8 mouse cellular contexts compared by ENCODE assay signal in the genomic region with DNA sequence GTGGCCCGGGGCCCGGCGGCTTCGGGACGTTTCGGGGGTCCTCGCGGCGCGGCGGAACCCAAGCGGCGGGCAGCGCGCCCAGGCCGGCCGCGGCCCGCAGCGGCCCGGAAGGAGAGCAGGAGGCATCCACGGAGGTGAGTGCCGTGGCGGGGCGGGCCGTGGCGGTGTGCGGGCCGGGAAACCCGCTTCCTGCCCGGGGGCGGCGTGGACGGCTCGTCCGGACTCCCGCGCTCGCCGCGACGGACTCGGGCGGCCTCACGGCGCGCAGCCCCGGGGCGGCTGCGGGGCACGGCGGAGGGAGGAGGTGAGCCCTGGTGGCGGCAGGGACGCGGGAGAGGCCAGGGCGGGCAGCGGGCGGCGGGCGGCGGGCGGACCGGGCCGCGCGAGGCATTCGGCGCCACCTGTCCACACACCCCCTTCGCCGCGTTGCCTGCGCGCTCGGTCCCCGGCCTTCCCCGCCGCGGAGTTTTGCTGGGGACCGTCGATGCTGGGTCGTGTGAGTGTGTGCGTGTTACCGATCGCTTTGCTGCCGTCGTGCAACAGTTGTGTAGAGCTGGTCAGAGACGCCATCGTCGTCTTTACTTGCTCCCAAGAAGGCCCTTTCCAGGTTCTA. TPM values are rescaled to one million over a fixed set of nuclear protein-coding genes. Genes with fewer than 3 reads are reported as not detected.
DNase-seq lines count a peak whose midpoint lies in the region; ATAC-seq and TF ChIP-seq lines count a peak whose summit lies in the region.

No protein-coding gene starts in this region.

- TF ChIP-seq CTCF in olfactory bulb, adult 2 months (IDR thresholded peaks at IDR 0.05; ENCODE audit: insufficient read depth, low read depth, low read length), result no peak

- H3K9ac ChIP-seq in lung, embryonic 16.5 days (ENCODE audit: low read length), result peak overlapping the region; percentile 71
- peak overlapping the region; percentile 62 for H3K9ac ChIP-seq in intestine, embryonic 15.5 days

- under 1% methylated on average over 64 of the region's 89 CpGs for WGBS in lung, embryonic 16.5 days
- under 1% methylated on average over 71 of the region's 89 CpGs for WGBS in intestine, embryonic 15.5 days
- WGBS in olfactory bulb, adult 2 months, result 3% methylated on average over 89 of the region's 89 CpGs

- H3K4me3 ChIP-seq in lung, embryonic 16.5 days (ENCODE audit: low read length), result peak overlapping the region; percentile 59
- H3K4me3 ChIP-seq in intestine, embryonic 15.5 days (replicated peaks), result peak overlapping the region; percentile 62
- peak overlapping the region; percentile 37 for H3K4me3 ChIP-seq in olfactory bulb, adult 2 months (ENCODE audit: insufficient read depth, low read depth, low read length)

- no peak overlapping the region for H3K27ac ChIP-seq in lung, embryonic 16.5 days (ENCODE audit: low read length)
- peak overlapping the region; percentile 65 for H3K27ac ChIP-seq in intestine, embryonic 15.5 days
- no peak overlapping the region for H3K27ac ChIP-seq in olfactory bulb, adult 2 months (ENCODE audit: insufficient read depth, low read depth, low read length)

- intact Hi-C loops in left cerebral cortex, postnatal 14 days (cut with DNase I), result loop anchor here (10.0 kb wide), 1 partner anchor 171 kb away; a partner anchor contains a TSS

- peak overlapping the region; percentile 82 for H3K4me2 ChIP-seq in lung, embryonic 16.5 days (ENCODE audit: low read depth, low read length)
- peak overlapping the region; percentile 78 for H3K4me2 ChIP-seq in intestine, embryonic 15.5 days (replicated peaks)

- H3K9me3 ChIP-seq in lung, embryonic 16.5 days (ENCODE audit: control insufficient read depth, low read length), result no peaks in the 10 kb centered on the region
- no peaks in the 10 kb centered on the region for H3K9me3 ChIP-seq in intestine, embryonic 15.5 days

- DNase-seq in cerebellum, postnatal 36 days, result no peak
- no peak for DNase-seq in lung, adult 18-20 months
- DNase-seq in left cerebral cortex, postnatal 14 days (ENCODE audit: low spot score in 2 of 2), result no peak
- no peak for DNase-seq in right cerebral cortex, adult 18-20 months

- no peaks in the 10 kb centered on the region for H3K36me3 ChIP-seq in lung, embryonic 16.5 days (ENCODE audit: control insufficient read depth, insufficient read depth, low read length)
- H3K36me3 ChIP-seq in intestine, embryonic 15.5 days, result no peaks in the 10 kb centered on the region

- peaks cover 66% of the 10 kb centered on the region for H3K27me3 ChIP-seq in lung, embryonic 16.5 days (ENCODE audit: control insufficient read depth, insufficient read depth, low read depth, low read length)
- H3K27me3 ChIP-seq in intestine, embryonic 15.5 days (replicated peaks), result peaks cover 35% of the 10 kb centered on the region

- peak; percentile 20; the same call in 1 of the 2 replicates for ATAC-seq in cerebellum, adult (ENCODE audit: insufficient number of reproducible peaks, low FRiP score, low TSS enrichment)
- ATAC-seq in lung, embryonic 16.5 days (ENCODE audit: low read depth), result peak; percentile 68
- peak; percentile 72 for ATAC-seq in intestine, embryonic 15.5 days

- peaks cover 7% of the 10 kb centered on the region for H3K4me1 ChIP-seq in lung, embryonic 16.5 days (replicated peaks; ENCODE audit: control insufficient read depth, insufficient read depth, low read length)
- H3K4me1 ChIP-seq in intestine, embryonic 15.5 days (replicated peaks), result peaks cover 8% of the 10 kb centered on the region; the same call in 1 of the 2 replicates
- H3K4me1 ChIP-seq in olfactory bulb, adult 2 months (ENCODE audit: control insufficient read depth, insufficient read depth, low read length), result peaks cover 4% of the 10 kb centered on the region; the same call in 1 of the 2 replicates

- TF ChIP-seq POLR2A in olfactory bulb, adult 2 months (IDR thresholded peaks at IDR 0.05; ENCODE audit: insufficient read depth, low read depth, low read length), result no peak

RNA-seq across cellular contexts. Expression of a gene that starts 0.4 kb away (rescaled TPM):
- polyA plus RNA-seq in lung, embryonic 16.5 days (2015; fragmentation: Nextera tagmentation; extraction: Ambion mirVana), result 3.4 and 4.4 TPM in 2 replicates
- 6.3 and 7.1 TPM in 2 replicates for polyA plus RNA-seq in intestine, embryonic 15.5 days (2015; fragmentation: Nextera tagmentation; extraction: Ambion mirVana)
- not detected in 2 replicates for polyA plus RNA-seq in olfactory bulb, adult 2 months (2012; ENCODE audit: insufficient read depth, insufficient read length, low replicate concordance, missing spikeins)
- 10 to 100 TPM; 17.3 to 24.2 TPM for total RNA-seq in left cerebral cortex, postnatal 14 days (2021)

RNA-seq across cellular contexts. Expression of a gene that starts 59.1 kb away (rescaled TPM):
- not detected in 2 replicates for polyA plus RNA-seq in lung, embryonic 16.5 days (2015; fragmentation: Nextera tagmentation; extraction: Ambion mirVana)
- polyA plus RNA-seq in intestine, embryonic 15.5 days (2015; fragmentation: Nextera tagmentation; extraction: Ambion mirVana), result 0.21 and 0.33 TPM in 2 replicates
- polyA plus RNA-seq in olfactory bulb, adult 2 months (2012; ENCODE audit: insufficient read depth, insufficient read length, low replicate concordance, missing spikeins), result not detected in 2 replicates
- total RNA-seq in left cerebral cortex, postnatal 14 days (2021), result under 1 TPM; 0.29 to 0.63 TPM

Comparison
In these comparisons a context has a peak if more than half of its experiments do, and no peak if none do; other contexts are left out.
1. ATAC-seq: peak in every context shown above with its lines; median percentile 72 in intestine, embryonic 15.5 days; 68 in lung, embryonic 16.5 days; 20 in cerebellum, adult.